Mouse (Mus musculus) C2C12 (cell line): ENCODE measurements around the gene B3galnt1. TPM values are rescaled to one million over a fixed set of nuclear protein-coding genes. Genes with fewer than 3 reads are reported as not detected.

Source experiments
- H3K27me3 ChIP-seq: one replicate; pipeline ENCODE4 v1.6.1; 2011; ENCODE audit not compliant: control insufficient read depth, insufficient read depth, insufficient read length
- H3K36me3 ChIP-seq: one replicate; pipeline ENCODE4 v1.6.1; 2011; ENCODE audit not compliant: control insufficient read depth, insufficient read depth
- H3K4me3 ChIP-seq: one replicate; pipeline ENCODE4 v1.5.1; 2011; ENCODE audit warnings: mild to moderate bottlenecking, control low read depth; ENCODE audit not compliant: poor library complexity, insufficient read depth, severe bottlenecking
- H3K79me2 ChIP-seq: one replicate; pipeline ENCODE4 v1.6.1; 2011; ENCODE audit not compliant: control insufficient read depth, insufficient read depth
- H3K79me3 ChIP-seq: one replicate; pipeline ENCODE4 v1.6.1; 2011; ENCODE audit warnings: low read depth, control low read depth
- H3ac ChIP-seq: one replicate; pipeline ENCODE3; 2011; ENCODE audit warnings: low read depth; ENCODE audit not compliant: control insufficient read depth, insufficient read length
- CEBPB ChIP-seq: IDR thresholded peaks from one replicate; pipeline ENCODE4 v1.6.1; 2011; ENCODE audit warnings: low read depth, mild to moderate bottlenecking, control low read depth, moderate library complexity
- CTCF ChIP-seq: IDR thresholded peaks from one replicate; pipeline ENCODE4 v1.5.1; 2011; ENCODE audit not compliant: control insufficient read depth, insufficient read depth, insufficient read length
- FOSL1 ChIP-seq: IDR thresholded peaks from one replicate; pipeline ENCODE4 v1.8.0; 2011; ENCODE audit warnings: mild to moderate bottlenecking, low read length; ENCODE audit not compliant: poor library complexity, insufficient read depth, severe bottlenecking
- MAX ChIP-seq: IDR thresholded peaks from one replicate; pipeline ENCODE4 v1.6.1; 2011; ENCODE audit warnings: mild to moderate bottlenecking, control low read depth
- MYOD1 ChIP-seq: IDR thresholded peaks from one replicate; pipeline ENCODE4 v1.6.1; 2011; ENCODE audit warnings: low read depth; ENCODE audit not compliant: control insufficient read depth, insufficient read length
- MYOG ChIP-seq: IDR thresholded peaks from one replicate; pipeline ENCODE4 v1.6.1; 2011; ENCODE audit not compliant: control insufficient read depth, insufficient read length; ENCODE audit errors: extremely low read depth
- USF1 ChIP-seq: IDR thresholded peaks from one replicate; pipeline ENCODE4 v1.6.1; 2011; ENCODE audit warnings: low read depth, mild to moderate bottlenecking, control low read depth, moderate library complexity
- polyA plus RNA-seq: library from polyadenylated mRNA; unstranded; fragments of >200 nt; fragmentation: generic; extraction: Trizol; gene quantifications from one replicate; pipeline ENCODE4 v1.2.1, GENCODE M21; 2012; ENCODE audit warnings: missing spikeins

B3galnt1 gene
- polyA plus RNA-seq, 1 experiment, result 4.7 TPM

- no peak overlapping the region for H3K4me3 ChIP-seq
These were observed 1.5 kb downstream of the B3galnt1 start for GRCm38 (mm10) chr3:69597211-69597610.

GRCm38 (mm10) chr3:69596116-69596515, 2.6 kb downstream of the B3galnt1 start:
- TF ChIP-seq CTCF (no peak), FOSL1 (no peak), CEBPB (no peak), MAX (no peak), MYOD1 (no peak), MYOG (no peak), USF1 (no peak)
- no peak overlapping the region for H3K4me3 ChIP-seq

More at GRCm38 (mm10) chr3:69597211-69597610, 1.5 kb downstream of the B3galnt1 start:
- Histone ChIP-seq H3K79me2 (no peaks in the 10 kb centered on the region), H3ac (no peak overlapping the region), H3K27me3 (no peaks in the 10 kb centered on the region), H3K36me3 (no peaks in the 10 kb centered on the region), H3K79me3 (no peaks in the 10 kb centered on the region)
- TF ChIP-seq CEBPB (no peak), MYOG (no peak), MYOD1 (no peak), CTCF (no peak), MAX (no peak), USF1 (no peak), FOSL1 (no peak)

GRCm38 (mm10) chr3:69594071-69594470, 4.7 kb downstream of the B3galnt1 start:
- H3K36me3 ChIP-seq, result no peaks in the 10 kb centered on the region
- no peaks in the 10 kb centered on the region for H3K27me3 ChIP-seq
- H3ac ChIP-seq, result no peak overlapping the region
- H3K4me3 ChIP-seq, result no peak overlapping the region
- no peaks in the 10 kb centered on the region for H3K79me2 ChIP-seq
- TF ChIP-seq MAX (no peak), MYOG (no peak), FOSL1 (no peak), CTCF (no peak), CEBPB (no peak), MYOD1 (no peak), USF1 (no peak)
- H3K79me3 ChIP-seq, result no peaks in the 10 kb centered on the region

More at GRCm38 (mm10) chr3:69596116-69596515, 2.6 kb downstream of the B3galnt1 start:
- no peaks in the 10 kb centered on the region for H3K79me3 ChIP-seq
- no peaks in the 10 kb centered on the region for H3K79me2 ChIP-seq
- no peaks in the 10 kb centered on the region for H3K36me3 ChIP-seq
- no peaks in the 10 kb centered on the region for H3K27me3 ChIP-seq
- H3ac ChIP-seq, result no peak overlapping the region

GRCm38 (mm10) chr3:69593426-69593825, 5.3 kb downstream of the B3galnt1 start:
- no peaks in the 10 kb centered on the region for H3K79me2 ChIP-seq
- no peaks in the 10 kb centered on the region for H3K36me3 ChIP-seq
- H3K4me3 ChIP-seq, result no peak overlapping the region
- no peak for TF ChIP-seq CTCF
- H3K79me3 ChIP-seq, result no peaks in the 10 kb centered on the region
- no peaks in the 10 kb centered on the region for H3K27me3 ChIP-seq
- no peak overlapping the region for H3ac ChIP-seq

GRCm38 (mm10) chr3:69588101-69588760, 10.5 kb downstream of the B3galnt1 start:
- Histone ChIP-seq H3K27me3 (no peaks in the 10 kb centered on the region), H3K36me3 (no peaks in the 10 kb centered on the region), H3K79me3 (no peaks in the 10 kb centered on the region), H3K79me2 (no peaks in the 10 kb centered on the region), H3ac (no peak overlapping the region), H3K4me3 (no peak overlapping the region)
- TF ChIP-seq MYOG (no peak), CEBPB (no peak), USF1 (no peak), CTCF (no peak), FOSL1 (no peak), MYOD1 (no peak), MAX (no peak)

- H3K36me3 ChIP-seq, result no peaks in the 10 kb centered on the region
- TF ChIP-seq MYOG (no peak), CTCF (no peak), USF1 (no peak), CEBPB (no peak)
- no peak overlapping the region for H3ac ChIP-seq
- no peaks in the 10 kb centered on the region for H3K79me2 ChIP-seq
- no peaks in the 10 kb centered on the region for H3K79me3 ChIP-seq
- H3K27me3 ChIP-seq, result no peaks in the 10 kb centered on the region
- no peak overlapping the region for H3K4me3 ChIP-seq
These were observed 15.0 kb downstream of the B3galnt1 start for GRCm38 (mm10) chr3:69583798-69584197.
